Mouse (Mus musculus) urinary bladder, adult 18-20 months (tissue): Measurements from ENCODE around the gene Cacna1e.

Source experiments
- DNase-seq, 2 experiments: peaks; one replicate each; pipeline ENCODE4 v3.0.0; 2022; ENCODE audit warnings: low spot score in 2 of 2, mixed read lengths in 2 of 2

Cacna1e gene

DNA sequence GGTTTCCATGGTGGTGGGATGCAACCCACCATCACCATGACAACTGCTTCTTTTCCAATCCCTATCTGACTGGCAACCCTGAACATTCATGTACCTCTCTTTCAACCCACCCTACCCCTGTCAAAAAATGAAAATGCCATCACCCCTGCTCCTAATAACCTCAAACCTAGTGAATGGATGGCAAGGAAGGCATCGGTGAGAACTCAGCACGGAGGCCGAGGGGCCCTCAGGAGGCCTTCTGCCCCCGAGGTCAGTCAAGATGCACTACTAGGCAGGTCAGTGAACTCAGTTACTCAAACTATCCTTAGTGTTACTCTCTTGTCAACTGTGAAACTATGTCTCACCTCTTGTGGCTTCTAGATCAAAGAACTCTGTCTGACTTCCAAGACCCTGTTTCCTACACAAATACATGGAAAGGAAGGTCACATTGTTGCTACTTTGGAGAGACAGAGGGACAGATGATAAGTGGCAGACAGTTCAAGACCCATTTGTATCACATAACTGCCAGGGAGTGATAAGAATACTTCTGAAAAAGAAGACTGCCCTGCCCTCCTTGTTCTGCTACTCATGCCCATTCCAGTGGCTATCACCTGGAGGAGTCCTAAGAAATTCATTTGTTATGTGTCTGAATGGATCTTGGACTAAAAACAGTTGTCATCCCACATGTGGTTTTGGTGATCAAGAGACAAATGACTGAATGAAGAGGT is 176.6 kb downstream of the Cacna1e start:
- DNase-seq: no peak

DNA sequence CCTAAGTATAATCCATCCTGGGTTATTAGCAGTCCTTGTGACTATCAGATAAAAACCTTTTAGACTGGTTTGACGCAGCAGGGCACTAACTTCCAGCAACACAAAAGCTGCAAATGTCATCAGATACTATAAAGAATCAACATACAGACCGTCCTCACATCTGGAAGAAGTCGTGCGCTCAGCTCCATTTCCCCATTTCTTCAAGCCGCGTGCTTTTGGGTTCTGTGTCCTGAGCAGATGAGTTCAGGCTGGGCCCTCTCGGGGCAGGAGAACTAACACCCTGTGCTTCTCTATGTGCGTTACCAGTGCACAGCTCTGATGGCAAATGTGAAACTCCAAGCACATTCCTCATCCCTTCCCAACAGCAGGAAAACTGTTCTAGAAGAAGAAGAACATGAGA is 177.3 kb downstream of the Cacna1e start:
- no peak for DNase-seq

DNA sequence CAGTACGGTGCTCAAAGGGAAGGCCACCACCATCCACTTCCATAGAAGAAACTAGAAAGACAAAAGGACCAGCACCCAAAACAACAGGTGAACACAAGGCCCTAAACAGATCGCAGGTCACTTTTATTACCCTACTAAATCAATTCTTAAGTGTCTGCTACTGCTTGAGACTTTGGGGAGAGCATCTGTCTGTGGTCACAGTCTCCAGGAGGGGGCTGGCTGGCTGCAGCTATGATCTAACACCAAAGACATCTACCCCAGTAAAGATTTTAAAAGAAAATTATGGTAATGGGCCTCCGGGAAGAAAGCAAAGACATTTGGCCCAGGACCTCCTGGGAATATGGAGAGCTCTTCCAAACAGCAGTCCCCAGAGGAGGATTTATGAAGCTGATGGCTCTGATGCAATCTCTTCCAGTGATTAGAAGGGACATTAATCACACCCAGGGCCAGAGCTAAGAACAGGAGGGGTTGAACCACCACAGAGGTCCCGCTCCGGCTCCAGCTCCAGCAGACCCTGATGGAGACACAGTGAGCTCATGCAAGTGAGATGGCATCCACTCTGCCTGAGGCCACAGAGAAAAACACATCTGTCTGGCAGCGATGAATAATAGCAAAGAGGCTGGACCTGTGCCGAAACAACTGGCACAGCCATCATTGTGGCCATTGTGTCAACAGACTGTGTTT is 178.3 kb downstream of the Cacna1e start:
- no peak for DNase-seq

DNA sequence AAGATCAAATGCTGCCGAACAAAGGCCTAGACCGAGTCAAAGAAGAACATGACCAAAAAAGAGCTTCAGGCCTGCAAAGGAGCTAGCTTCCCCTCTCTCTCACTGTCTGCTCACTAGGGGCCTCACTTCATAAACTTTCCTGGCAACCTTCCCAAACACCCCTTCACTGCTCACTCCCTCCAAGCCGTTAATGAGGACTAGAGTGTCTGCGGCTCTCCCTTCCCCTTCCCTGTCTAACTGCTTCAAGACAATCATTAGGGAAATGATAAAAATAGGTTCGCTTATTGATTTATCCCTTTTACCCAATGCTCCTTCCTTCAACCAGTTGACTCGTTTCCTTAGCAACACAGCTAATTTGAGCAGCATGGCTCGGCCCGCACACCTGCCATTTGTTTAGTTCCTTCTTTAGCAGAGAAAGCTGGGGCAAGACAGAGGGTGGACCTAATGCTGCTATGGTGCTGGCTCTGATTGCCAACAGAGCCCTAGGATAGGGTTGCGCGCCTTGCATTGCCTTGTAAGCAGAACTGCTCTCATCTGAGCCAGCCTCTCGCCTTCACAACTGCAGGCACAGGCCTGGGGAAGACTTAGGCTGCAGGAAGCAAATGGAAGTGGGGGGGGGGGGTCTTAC is 179.6 kb downstream of the Cacna1e start:
- DNase-seq: no peak

- DNase-seq: no peak
These were observed 181.7 kb downstream of the Cacna1e start for GRCm38 (mm10) chr1:154702623-154703022.

DNA sequence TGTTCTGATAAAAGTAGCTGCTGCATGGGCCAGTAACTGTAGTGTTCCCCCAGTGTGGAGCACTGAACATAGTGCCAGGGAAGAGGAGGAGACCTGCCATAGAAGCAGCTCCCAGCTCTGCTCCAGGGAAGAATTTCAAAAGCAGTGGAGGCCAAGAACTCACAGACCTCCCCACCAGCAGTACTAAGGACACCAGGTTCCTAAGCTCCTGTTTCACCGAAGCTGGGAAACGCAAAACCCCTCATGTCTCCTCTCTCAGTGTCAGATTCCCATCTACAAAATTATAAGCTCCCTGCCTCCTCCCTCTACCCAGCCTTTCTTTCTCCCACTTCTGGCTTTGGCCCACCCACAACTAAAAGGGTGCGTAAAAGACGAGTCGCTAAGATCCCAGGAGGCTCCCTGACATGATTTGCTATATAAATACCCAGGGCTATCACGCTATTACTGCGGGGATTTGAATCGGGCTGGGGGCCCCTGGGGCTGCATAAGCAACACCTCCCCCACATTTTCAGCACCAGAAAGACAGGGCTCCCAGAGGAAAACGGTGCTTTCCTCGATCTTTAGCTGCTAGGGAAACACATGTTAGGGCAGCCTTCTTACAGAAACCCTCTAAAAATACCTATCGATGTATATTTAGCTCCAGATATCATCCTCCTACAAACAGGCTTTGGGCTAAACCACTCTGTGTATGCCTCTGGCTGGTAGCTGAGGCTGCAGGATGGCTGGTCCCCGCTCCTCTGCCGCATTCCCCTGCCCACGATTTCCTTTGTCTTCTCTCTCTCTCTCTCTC is 195.2 kb downstream of the Cacna1e start:
- DNase-seq: no peak

- DNase-seq: no peak
These were observed 197.4 kb downstream of the Cacna1e start for GRCm38 (mm10) chr1:154686861-154687260.

- no peak for DNase-seq
These were observed 200.7 kb downstream of the Cacna1e start for GRCm38 (mm10) chr1:154683477-154684106.

DNA sequence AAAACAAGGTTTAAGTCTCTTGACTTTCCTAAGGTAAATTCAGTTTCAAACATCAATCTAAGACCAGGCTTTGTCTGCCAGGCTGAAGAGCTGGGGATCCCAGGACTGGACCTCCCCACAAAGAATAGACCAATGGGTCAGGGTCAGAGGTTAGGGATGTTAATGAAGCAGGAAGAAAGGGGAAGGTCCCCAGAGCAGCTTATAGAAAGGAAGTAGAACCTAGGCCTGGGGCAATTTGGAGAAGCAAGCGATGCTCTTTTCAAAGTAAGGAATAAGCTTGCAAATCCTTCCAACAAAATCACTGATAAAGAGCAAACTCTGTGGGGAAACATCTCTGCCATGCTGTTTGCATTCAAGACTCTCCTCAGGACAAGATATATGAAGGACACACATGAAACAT is 205.3 kb downstream of the Cacna1e start:
- DNase-seq: no peak

DNA sequence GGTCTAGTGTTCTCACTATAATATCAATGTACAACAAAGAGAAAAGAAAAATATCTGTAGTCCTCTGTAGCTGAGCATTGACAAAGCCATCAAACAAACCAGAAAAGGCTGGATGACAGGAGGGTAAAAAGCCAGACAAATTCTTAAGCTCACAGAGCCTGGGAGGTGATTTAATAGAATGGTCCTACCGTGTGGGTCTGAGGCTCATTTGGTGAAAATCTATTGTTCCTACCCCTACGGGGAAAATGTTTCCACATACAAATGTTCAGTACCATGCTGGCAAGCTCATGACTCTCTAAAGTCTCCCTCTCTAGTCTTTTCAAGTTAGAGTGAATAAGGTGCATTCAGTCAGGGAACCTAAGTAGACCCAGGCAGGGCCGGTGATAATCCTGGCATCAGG is 206.2 kb downstream of the Cacna1e start:
- DNase-seq: no peak

- DNase-seq: no peak
These were observed 206.6 kb downstream of the Cacna1e start for GRCm38 (mm10) chr1:154677677-154678076.

GRCm38 (mm10) chr1:154663721-154664120 is 220.6 kb downstream of the Cacna1e start:
- no peak for DNase-seq

- DNase-seq: no peak
These were observed 222.3 kb downstream of the Cacna1e start for GRCm38 (mm10) chr1:154661977-154662376.

GRCm38 (mm10) chr1:154661221-154661864 is 223.0 kb downstream of the Cacna1e start:
- DNase-seq: no peak

GRCm38 (mm10) chr1:154657366-154657765 is 226.9 kb downstream of the Cacna1e start:
- DNase-seq: no peak

DNA sequence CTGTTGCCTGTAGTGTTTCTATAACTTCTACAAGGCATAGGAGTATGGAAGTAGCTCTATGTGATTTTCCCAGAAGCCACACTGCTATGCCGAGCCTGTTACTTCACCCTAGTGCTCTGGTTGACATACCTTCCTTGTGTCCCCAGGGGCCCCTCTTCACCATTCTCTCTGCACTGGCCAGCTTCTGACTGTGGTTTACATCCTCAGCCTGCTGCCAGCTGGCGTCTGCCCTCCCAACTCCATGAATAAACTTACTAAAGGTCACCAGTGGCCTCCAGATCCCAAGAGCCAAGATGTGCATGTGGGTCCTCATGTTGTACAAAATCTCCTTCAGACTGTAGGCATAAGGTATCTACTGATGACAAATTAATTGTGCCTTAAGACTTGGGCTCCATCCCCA is 230.3 kb downstream of the Cacna1e start:
- no peak for DNase-seq

GRCm38 (mm10) chr1:154646156-154646950 is 237.9 kb downstream of the Cacna1e start:
- DNase-seq: no peak

DNA sequence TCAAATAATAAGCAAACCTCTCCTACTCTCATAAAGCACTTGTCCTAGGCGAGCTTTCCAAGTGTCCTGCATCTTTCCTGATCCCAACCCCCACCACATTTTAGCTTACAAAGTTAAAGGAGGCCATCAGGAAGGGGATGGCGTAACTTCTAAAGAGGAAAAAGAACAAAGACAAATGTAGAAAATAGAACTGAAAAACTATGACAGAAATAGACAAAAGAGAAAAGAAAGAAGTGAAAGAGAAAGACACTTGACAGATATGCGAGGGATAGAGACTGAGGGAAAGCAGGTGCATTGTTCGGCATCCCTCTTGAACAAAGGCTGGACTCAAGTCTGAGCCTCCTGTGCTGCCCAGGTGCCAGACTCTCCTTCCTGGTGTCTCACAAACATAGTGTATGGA is 246.5 kb downstream of the Cacna1e start:
- no peak for DNase-seq

DNA sequence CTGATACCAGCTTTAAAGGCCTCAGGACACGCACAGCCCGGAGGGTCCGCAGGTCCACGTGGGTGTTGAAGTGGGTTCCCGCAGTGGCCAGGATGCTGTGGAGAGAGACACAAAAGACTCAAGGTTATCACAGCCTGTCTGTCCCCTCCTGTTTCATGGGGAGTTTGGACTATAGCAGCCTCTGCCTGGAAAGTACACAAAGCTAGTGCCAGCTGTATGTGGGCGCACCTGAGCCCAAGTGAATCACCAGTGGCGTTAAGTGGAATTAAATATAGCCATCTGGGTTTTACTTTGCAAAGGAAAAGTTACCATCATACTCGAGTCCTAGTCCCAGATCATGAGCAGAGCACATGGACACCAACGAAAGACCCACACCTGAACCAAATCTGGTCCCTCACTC is 248.5 kb downstream of the Cacna1e start:
- DNase-seq: no peak

DNA sequence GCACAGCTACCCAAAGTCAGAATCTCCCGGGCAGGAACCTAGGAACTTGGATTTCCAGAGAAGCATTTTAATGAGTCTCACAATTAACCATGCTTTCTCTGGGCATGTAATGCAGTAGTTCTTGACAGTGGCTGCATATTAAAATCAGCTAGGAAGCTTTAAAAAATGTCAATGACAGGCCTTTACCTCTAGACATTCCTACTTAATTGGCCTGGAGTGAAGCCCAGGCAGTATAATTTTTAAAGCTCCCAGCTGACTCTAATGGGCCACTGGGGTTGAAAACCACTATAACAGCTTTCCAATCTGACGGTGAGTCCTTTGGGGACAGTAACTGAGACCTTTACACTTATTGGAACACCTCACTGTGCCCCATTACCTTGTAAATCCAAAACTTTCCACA is 251.4 kb downstream of the Cacna1e start:
- no peak for DNase-seq
